Mouse (Mus musculus): ENCODE measurements around the gene Fgfr2. TPM values are rescaled to one million over a fixed set of nuclear protein-coding genes. Genes with fewer than 3 reads are reported as not detected.

Gene Fgfr2
- polyA plus RNA-seq, 1 experiment from 2014 or later = 24.9 TPM

DNA sequence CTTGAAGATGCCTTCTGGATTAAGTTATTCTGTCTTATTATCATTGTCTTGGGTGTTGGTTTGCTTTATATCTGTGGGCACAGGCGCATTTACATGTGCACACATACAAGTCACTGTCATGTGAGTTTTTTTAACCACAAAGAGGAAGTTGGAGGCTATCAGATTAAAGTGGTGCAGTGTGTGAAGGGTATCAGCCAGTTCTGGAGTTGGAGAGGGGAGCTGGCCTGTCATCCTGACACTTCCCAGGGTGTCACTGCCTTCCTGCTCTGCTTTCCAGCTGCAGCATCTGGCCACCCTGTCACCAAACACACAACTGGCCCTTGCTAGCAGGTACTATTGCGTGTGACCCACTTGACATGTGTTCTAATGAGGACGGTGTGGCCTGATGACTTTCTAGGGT is 436.6 kb downstream of the Fgfr2 start:
- H3K4me3 ChIP-seq (ENCODE audit: low read depth, low read length) = no peak overlapping the region
- H3K4me1 ChIP-seq (ENCODE audit: control insufficient read depth, insufficient read depth, low read length) = peaks cover 37% of the 10 kb centered on the region
- no peaks in the 10 kb centered on the region for H3K36me3 ChIP-seq (ENCODE audit: control insufficient read depth, insufficient read depth, low read length)
- no peaks in the 10 kb centered on the region for H3K9me3 ChIP-seq (replicated peaks; ENCODE audit: control insufficient read depth, low read length)
- no peaks in the 10 kb centered on the region for H3K27me3 ChIP-seq (ENCODE audit: control insufficient read depth, insufficient read depth, low read length)
- no peak overlapping the region for H3K27ac ChIP-seq (ENCODE audit: low read depth, low read length)
- WGBS (ENCODE audit: insufficient replicate concordance) = 69% methylated on average over 3 of the region's 3 CpGs
- no peak overlapping the region for H3K9ac ChIP-seq (ENCODE audit: low read depth, low read length)
- H3K4me2 ChIP-seq = no peak overlapping the region
- no peak for ATAC-seq (replicated peaks; ENCODE audit: insufficient number of reproducible peaks, low FRiP score, low TSS enrichment)

GRCm38 (mm10) chr7:132683923-132684322 is 439.2 kb downstream of the Fgfr2 start:
- peaks cover 26% of the 10 kb centered on the region for H3K4me1 ChIP-seq (ENCODE audit: control insufficient read depth, insufficient read depth, low read length)
- H3K36me3 ChIP-seq (ENCODE audit: control insufficient read depth, insufficient read depth, low read length) = no peaks in the 10 kb centered on the region
- no peak overlapping the region for H3K4me2 ChIP-seq
- H3K4me3 ChIP-seq (ENCODE audit: low read depth, low read length) = no peak overlapping the region
- no peak overlapping the region for H3K9ac ChIP-seq (ENCODE audit: low read depth, low read length)
- WGBS (ENCODE audit: insufficient replicate concordance) = 79% methylated on average over 4 of the region's 4 CpGs
- H3K9me3 ChIP-seq (replicated peaks; ENCODE audit: control insufficient read depth, low read length) = no peaks in the 10 kb centered on the region
- H3K27me3 ChIP-seq (ENCODE audit: control insufficient read depth, insufficient read depth, low read length) = no peaks in the 10 kb centered on the region
- ATAC-seq (replicated peaks; ENCODE audit: insufficient number of reproducible peaks, low FRiP score, low TSS enrichment) = no peak
- H3K27ac ChIP-seq (ENCODE audit: low read depth, low read length) = no peak overlapping the region

- Histone ChIP-seq H3K4me1 (ENCODE audit: control insufficient read depth, insufficient read depth, low read length) (peaks cover 17% of the 10 kb centered on the region), H3K36me3 (ENCODE audit: control insufficient read depth, insufficient read depth, low read length) (no peaks in the 10 kb centered on the region), H3K9ac (ENCODE audit: low read depth, low read length) (no peak overlapping the region), H3K27ac (ENCODE audit: low read depth, low read length) (no peak overlapping the region), H3K4me2 (no peak overlapping the region), H3K27me3 (ENCODE audit: control insufficient read depth, insufficient read depth, low read length) (no peaks in the 10 kb centered on the region), H3K9me3 (replicated peaks; ENCODE audit: control insufficient read depth, low read length) (no peaks in the 10 kb centered on the region), H3K4me3 (ENCODE audit: low read depth, low read length) (no peak overlapping the region)
- WGBS (ENCODE audit: insufficient replicate concordance) = 72% methylated on average over 3 of the region's 3 CpGs
- ATAC-seq (replicated peaks; ENCODE audit: insufficient number of reproducible peaks, low FRiP score, low TSS enrichment) = no peak
Observed at GRCm38 (mm10) chr7:132682901-132683300, 440.2 kb downstream of the Fgfr2 start.

- WGBS (ENCODE audit: insufficient replicate concordance) = 90% methylated on average over 3 of the region's 3 CpGs
- H3K4me3 ChIP-seq (ENCODE audit: low read depth, low read length) = no peak overlapping the region
- H3K4me2 ChIP-seq = no peak overlapping the region
- H3K9ac ChIP-seq (ENCODE audit: low read depth, low read length) = no peak overlapping the region
- no peaks in the 10 kb centered on the region for H3K36me3 ChIP-seq (ENCODE audit: control insufficient read depth, insufficient read depth, low read length)
- no peak overlapping the region for H3K27ac ChIP-seq (ENCODE audit: low read depth, low read length)
- H3K27me3 ChIP-seq (ENCODE audit: control insufficient read depth, insufficient read depth, low read length) = no peaks in the 10 kb centered on the region
- peaks cover 11% of the 10 kb centered on the region for H3K4me1 ChIP-seq (ENCODE audit: control insufficient read depth, insufficient read depth, low read length)
- no peaks in the 10 kb centered on the region for H3K9me3 ChIP-seq (replicated peaks; ENCODE audit: control insufficient read depth, low read length)
- ATAC-seq (replicated peaks; ENCODE audit: insufficient number of reproducible peaks, low FRiP score, low TSS enrichment) = no peak
Observed at GRCm38 (mm10) chr7:132682336-132682735, 440.8 kb downstream of the Fgfr2 start.

GRCm38 (mm10) chr7:132681831-132682230 is 441.3 kb downstream of the Fgfr2 start:
- WGBS (ENCODE audit: insufficient replicate concordance) = 88% methylated on average over 1 of the region's 1 CpGs
- no peak for ATAC-seq (replicated peaks; ENCODE audit: insufficient number of reproducible peaks, low FRiP score, low TSS enrichment)

GRCm38 (mm10) chr7:132681296-132681695 is 441.9 kb downstream of the Fgfr2 start:
- WGBS (ENCODE audit: insufficient replicate concordance) = 85% methylated on average over 11 of the region's 11 CpGs

More at GRCm38 (mm10) chr7:132681831-132682230, 441.3 kb downstream of the Fgfr2 start:
- Histone ChIP-seq H3K27me3 (ENCODE audit: control insufficient read depth, insufficient read depth, low read length) (no peaks in the 10 kb centered on the region), H3K9ac (ENCODE audit: low read depth, low read length) (no peak overlapping the region), H3K36me3 (ENCODE audit: control insufficient read depth, insufficient read depth, low read length) (no peaks in the 10 kb centered on the region), H3K4me3 (ENCODE audit: low read depth, low read length) (no peak overlapping the region), H3K9me3 (replicated peaks; ENCODE audit: control insufficient read depth, low read length) (no peaks in the 10 kb centered on the region), H3K4me1 (ENCODE audit: control insufficient read depth, insufficient read depth, low read length) (peaks cover 7% of the 10 kb centered on the region; the same call in 1 of the 2 replicates), H3K4me2 (no peak overlapping the region), H3K27ac (ENCODE audit: low read depth, low read length) (no peak overlapping the region)

GRCm38 (mm10) chr7:132679549-132679948 is 443.6 kb downstream of the Fgfr2 start:
- no peaks in the 10 kb centered on the region for H3K27me3 ChIP-seq (ENCODE audit: control insufficient read depth, insufficient read depth, low read length)
- no peak overlapping the region for H3K4me2 ChIP-seq
- no peak for ATAC-seq (replicated peaks; ENCODE audit: insufficient number of reproducible peaks, low FRiP score, low TSS enrichment)
- H3K4me1 ChIP-seq (ENCODE audit: control insufficient read depth, insufficient read depth, low read length) = peaks cover 2% of the 10 kb centered on the region; the same call in 1 of the 2 replicates
- no peak overlapping the region for H3K27ac ChIP-seq (ENCODE audit: low read depth, low read length)
- H3K9me3 ChIP-seq (replicated peaks; ENCODE audit: control insufficient read depth, low read length) = no peaks in the 10 kb centered on the region
- 58% methylated on average over 6 of the region's 6 CpGs for WGBS (ENCODE audit: insufficient replicate concordance)
- no peak overlapping the region for H3K9ac ChIP-seq (ENCODE audit: low read depth, low read length)
- no peaks in the 10 kb centered on the region for H3K36me3 ChIP-seq (ENCODE audit: control insufficient read depth, insufficient read depth, low read length)
- H3K4me3 ChIP-seq (ENCODE audit: low read depth, low read length) = no peak overlapping the region

More at GRCm38 (mm10) chr7:132681296-132681695, 441.9 kb downstream of the Fgfr2 start:
- Histone ChIP-seq H3K4me1 (ENCODE audit: control insufficient read depth, insufficient read depth, low read length) (peaks cover 2% of the 10 kb centered on the region; the same call in 1 of the 2 replicates), H3K9ac (ENCODE audit: low read depth, low read length) (no peak overlapping the region), H3K27me3 (ENCODE audit: control insufficient read depth, insufficient read depth, low read length) (no peaks in the 10 kb centered on the region), H3K36me3 (ENCODE audit: control insufficient read depth, insufficient read depth, low read length) (no peaks in the 10 kb centered on the region), H3K27ac (ENCODE audit: low read depth, low read length) (no peak overlapping the region), H3K9me3 (replicated peaks; ENCODE audit: control insufficient read depth, low read length) (no peaks in the 10 kb centered on the region), H3K4me3 (ENCODE audit: low read depth, low read length) (no peak overlapping the region), H3K4me2 (no peak overlapping the region)
- ATAC-seq (replicated peaks; ENCODE audit: insufficient number of reproducible peaks, low FRiP score, low TSS enrichment) = no peak

GRCm38 (mm10) chr7:132679117-132679516 is 444.0 kb downstream of the Fgfr2 start:
- no peak overlapping the region for H3K9ac ChIP-seq (ENCODE audit: low read depth, low read length)
- no peaks in the 10 kb centered on the region for H3K27me3 ChIP-seq (ENCODE audit: control insufficient read depth, insufficient read depth, low read length)
- no peaks in the 10 kb centered on the region for H3K36me3 ChIP-seq (ENCODE audit: control insufficient read depth, insufficient read depth, low read length)
- H3K4me3 ChIP-seq (ENCODE audit: low read depth, low read length) = no peak overlapping the region
- no peak overlapping the region for H3K27ac ChIP-seq (ENCODE audit: low read depth, low read length)
- H3K4me1 ChIP-seq (ENCODE audit: control insufficient read depth, insufficient read depth, low read length) = peaks cover 6% of the 10 kb centered on the region
- no peak for ATAC-seq (replicated peaks; ENCODE audit: insufficient number of reproducible peaks, low FRiP score, low TSS enrichment)
- H3K4me2 ChIP-seq = no peak overlapping the region
- 56% methylated on average over 4 of the region's 4 CpGs for WGBS (ENCODE audit: insufficient replicate concordance)
- H3K9me3 ChIP-seq (replicated peaks; ENCODE audit: control insufficient read depth, low read length) = no peaks in the 10 kb centered on the region

DNA sequence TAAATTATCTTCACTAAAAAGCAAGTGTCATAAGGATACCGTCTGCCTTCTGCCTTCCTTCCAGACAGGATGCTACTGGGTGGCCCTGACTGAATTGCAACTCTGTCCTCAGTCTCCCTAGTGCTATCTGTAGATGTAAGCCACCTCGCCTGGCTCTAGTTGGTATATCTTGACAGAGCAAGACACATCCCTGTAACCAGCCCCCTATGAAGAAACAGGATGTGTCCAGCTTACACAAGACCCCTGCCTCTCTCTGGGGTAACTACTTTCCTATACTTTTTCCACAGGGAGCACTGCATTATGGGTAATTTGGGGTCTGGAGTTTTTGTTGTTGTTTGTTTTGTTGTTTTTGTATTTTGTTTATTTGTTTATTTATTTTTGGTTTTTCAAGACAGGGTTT is 447.2 kb downstream of the Fgfr2 start:
- Histone ChIP-seq H3K4me2 (no peak overlapping the region), H3K27ac (ENCODE audit: low read depth, low read length) (no peak overlapping the region), H3K36me3 (ENCODE audit: control insufficient read depth, insufficient read depth, low read length) (no peaks in the 10 kb centered on the region), H3K9me3 (replicated peaks; ENCODE audit: control insufficient read depth, low read length) (no peaks in the 10 kb centered on the region), H3K27me3 (ENCODE audit: control insufficient read depth, insufficient read depth, low read length) (no peaks in the 10 kb centered on the region), H3K4me3 (ENCODE audit: low read depth, low read length) (no peak overlapping the region), H3K4me1 (ENCODE audit: control insufficient read depth, insufficient read depth, low read length) (peaks cover 12% of the 10 kb centered on the region; the same call in 1 of the 2 replicates), H3K9ac (ENCODE audit: low read depth, low read length) (no peak overlapping the region)
- 84% methylated on average over 2 of the region's 2 CpGs for WGBS (ENCODE audit: insufficient replicate concordance)
- ATAC-seq (replicated peaks; ENCODE audit: insufficient number of reproducible peaks, low FRiP score, low TSS enrichment) = no peak

All from heart, embryonic 11.5 days (tissue).